Mouse (Mus musculus): ENCODE data around the gene Fbl.
"Not testable (repeated sequence)": the region's sequence is repeated elsewhere in the genome, so short reads cannot be mapped to it uniquely, and the experiment has no call there.

Gene Fbl

GRCm38 (mm10) chr7:28191903-28192302 is 22.4 kb downstream of the Fbl start:
- no peak for DNase-seq (ENCODE audit: low spot score in 2 of 2)

- DNase-seq (ENCODE audit: low spot score in 2 of 2): no peak
These were observed 26.0 kb downstream of the Fbl start for GRCm38 (mm10) chr7:28195414-28196098.

- no peak for DNase-seq (ENCODE audit: low spot score in 2 of 2)
These were observed 27.0 kb downstream of the Fbl start for GRCm38 (mm10) chr7:28196528-28196927.

GRCm38 (mm10) chr7:28199054-28199453 is 29.5 kb downstream of the Fbl start:
- DNase-seq (ENCODE audit: low spot score in 2 of 2): no peak

GRCm38 (mm10) chr7:28203207-28204108 is 33.9 kb downstream of the Fbl start:
- DNase-seq (ENCODE audit: low spot score in 2 of 2): no peak

- DNase-seq (ENCODE audit: low spot score in 2 of 2): no peak
These were observed 36.6 kb downstream of the Fbl start for GRCm38 (mm10) chr7:28206044-28206600.

- DNase-seq (ENCODE audit: low spot score in 2 of 2): no peak
These were observed 39.0 kb downstream of the Fbl start for GRCm38 (mm10) chr7:28208396-28208987.

GRCm38 (mm10) chr7:28208988-28209508 is 39.5 kb downstream of the Fbl start:
- peak; percentile 68 to 77 for DNase-seq (ENCODE audit: low spot score in 2 of 2)

GRCm38 (mm10) chr7:28210731-28211130 is 41.2 kb downstream of the Fbl start:
- no peak for DNase-seq (ENCODE audit: low spot score in 2 of 2)

GRCm38 (mm10) chr7:28214142-28214541 is 44.6 kb downstream of the Fbl start:
- peak; percentile 19 to 37 for DNase-seq (ENCODE audit: low spot score in 2 of 2)

- not testable (repeated sequence) for DNase-seq (ENCODE audit: low spot score in 2 of 2)
These were observed 46.4 kb downstream of the Fbl start for GRCm38 (mm10) chr7:28215950-28216349.

- not testable (repeated sequence) for DNase-seq (ENCODE audit: low spot score in 2 of 2)
These were observed 48.3 kb downstream of the Fbl start for GRCm38 (mm10) chr7:28217811-28218210.

GRCm38 (mm10) chr7:28218951-28219740 is 49.6 kb downstream of the Fbl start:
- DNase-seq (ENCODE audit: low spot score in 2 of 2): not testable (repeated sequence)

- not testable (repeated sequence) for DNase-seq (ENCODE audit: low spot score in 2 of 2)
These were observed 57.3 kb downstream of the Fbl start for GRCm38 (mm10) chr7:28226836-28227235.

- DNase-seq (ENCODE audit: low spot score in 2 of 2): not testable (repeated sequence)
These were observed 57.9 kb downstream of the Fbl start for GRCm38 (mm10) chr7:28227421-28227820.
